Mouse (Mus musculus): ENCODE results near the gene Mogat1.
"Not testable (repeated sequence)": the region's sequence is repeated elsewhere in the genome, so short reads cannot be mapped to it uniquely, and the experiment has no call there.

Gene Mogat1

DNA sequence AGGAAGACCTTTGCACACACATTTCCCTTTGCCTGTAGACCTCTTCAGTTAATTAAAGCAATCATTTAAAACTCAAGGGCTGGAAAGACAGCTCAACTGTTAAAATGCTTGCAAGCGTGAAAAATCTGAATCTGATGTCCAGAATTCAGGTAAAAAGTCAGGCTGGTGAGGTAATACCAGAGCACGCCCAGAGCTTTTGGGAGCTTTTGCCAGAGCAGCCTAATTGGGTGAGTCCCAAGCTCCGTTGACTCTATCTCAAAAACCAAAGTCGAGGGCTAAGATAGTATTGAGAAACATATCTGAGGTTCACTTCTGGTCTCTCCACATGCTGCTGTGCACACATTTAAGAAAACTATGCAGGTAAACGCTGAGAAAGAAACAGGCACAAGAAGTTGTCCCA, at the start of gene Mogat1:
Gene Mogat1, plus strand, starts transcription at position 130 of the 400 bp plus-strand sequence.
- no peak for DNase-seq

DNA sequence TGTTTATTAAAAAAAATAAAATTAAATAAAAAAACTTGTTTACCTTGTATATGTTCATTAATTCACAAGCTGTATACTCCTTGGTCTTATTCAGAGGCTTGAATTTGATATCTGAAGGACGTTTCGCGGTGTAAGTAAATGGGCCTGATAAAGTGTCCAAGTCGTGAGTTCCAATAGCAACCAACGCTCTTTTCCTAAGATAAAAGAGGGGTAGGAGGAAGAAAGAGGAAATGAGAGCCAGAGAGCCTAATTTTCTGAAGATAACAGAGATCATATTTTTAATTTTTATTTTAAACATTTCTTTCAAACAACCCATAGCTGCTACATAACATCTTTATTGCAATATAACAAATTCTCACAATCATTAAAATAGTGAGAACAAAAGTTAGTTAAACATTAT, 38.4 kb upstream of the Mogat1 start:
- DNase-seq = no peak

DNA sequence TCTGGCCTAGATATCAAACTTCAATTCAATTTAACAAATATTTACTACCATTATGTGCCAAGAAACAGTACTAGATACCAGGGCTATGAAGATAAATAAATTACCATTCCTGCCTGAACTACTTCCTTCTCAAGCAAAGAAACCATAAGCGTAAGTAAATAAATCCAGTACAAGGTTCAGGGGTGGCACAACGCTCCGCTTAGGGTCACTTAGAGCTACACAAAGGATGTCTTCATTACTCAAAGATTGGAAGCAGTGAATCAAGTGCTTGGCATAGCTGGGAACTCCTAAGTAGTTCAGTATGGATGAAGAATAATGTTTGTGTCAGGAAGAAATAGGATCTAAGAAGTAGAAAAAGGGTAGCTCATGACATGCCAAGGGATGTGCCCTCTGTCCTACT, 27.4 kb upstream of the Mogat1 start:
- DNase-seq = no peak

DNA sequence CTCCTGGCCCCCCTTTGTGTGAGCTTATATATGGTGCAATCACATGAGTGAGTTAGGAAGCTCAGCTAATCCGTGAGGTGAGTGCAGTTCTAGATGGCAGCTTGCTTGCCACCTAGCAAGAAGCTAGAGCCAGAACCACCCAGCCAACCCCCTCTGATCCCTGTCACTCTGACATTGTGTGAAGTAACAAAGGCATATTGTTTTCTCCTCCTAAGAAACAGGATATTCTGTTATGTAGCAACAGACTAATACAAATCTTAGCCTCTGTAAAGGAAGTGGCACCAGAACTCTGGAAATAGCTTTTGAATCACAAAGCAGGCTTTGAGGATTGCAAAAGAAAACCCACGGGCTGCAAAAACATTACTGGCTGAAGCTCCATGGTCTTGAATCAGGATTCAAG, 26.4 kb upstream of the Mogat1 start:
- no peak for DNase-seq

DNA sequence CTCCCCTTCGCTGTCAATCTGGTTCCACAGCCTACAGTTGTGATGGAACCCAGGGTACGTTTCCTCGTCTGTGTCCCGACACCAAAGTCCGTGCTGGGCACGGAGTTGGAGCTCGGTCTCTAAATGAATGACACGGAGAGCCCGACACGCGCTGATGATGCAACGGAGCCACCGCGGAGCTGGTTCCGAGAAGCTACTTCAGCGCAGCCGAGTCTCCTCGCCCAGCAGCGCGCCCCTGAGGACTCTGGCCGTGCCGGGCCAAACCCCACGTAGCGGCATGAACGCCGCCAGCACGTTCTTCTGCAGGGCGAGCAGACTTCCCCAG, 22.4 kb upstream of the Mogat1 start:
- no peak for DNase-seq

DNA sequence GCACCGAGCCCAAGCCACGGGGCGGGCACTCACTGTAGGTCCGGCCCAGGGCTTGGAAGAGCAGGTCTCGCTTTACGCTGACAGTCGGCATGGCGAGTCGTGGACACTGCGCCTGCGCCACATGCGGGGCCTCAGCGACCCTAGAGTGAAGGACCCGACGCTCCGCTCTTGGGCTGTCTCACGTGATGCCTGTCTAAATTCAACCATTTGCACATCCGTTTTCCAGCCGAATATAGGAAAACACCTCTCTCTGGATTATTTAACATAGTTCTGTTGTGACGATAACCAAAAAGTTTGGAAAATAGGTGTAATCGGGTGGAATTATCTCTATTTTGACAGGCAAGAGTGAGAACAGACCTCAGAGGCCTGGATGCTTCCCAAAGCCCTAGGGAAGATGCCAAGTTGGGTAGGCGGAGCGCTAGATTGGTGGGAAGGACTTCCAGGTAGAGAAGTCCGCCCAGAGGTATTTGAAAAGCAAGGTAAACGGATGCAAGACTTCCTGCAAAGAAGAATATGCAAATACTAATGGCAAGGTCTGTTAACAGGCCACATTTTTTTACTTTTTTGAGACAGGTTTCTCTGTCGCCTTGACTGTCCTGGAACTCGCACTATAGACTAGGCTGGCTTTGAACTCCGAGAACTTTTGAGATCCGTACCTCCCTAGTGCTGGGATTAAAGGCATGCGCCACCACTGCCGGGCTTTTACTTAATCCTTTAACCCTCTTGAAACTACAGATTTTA, 21.9 kb upstream of the Mogat1 start, which contains the start of gene Farsb:
Gene Farsb, minus strand, starts transcription at position 146 of the 741 bp plus-strand sequence.
- DNase-seq = peak; percentile 97 to 99

DNA sequence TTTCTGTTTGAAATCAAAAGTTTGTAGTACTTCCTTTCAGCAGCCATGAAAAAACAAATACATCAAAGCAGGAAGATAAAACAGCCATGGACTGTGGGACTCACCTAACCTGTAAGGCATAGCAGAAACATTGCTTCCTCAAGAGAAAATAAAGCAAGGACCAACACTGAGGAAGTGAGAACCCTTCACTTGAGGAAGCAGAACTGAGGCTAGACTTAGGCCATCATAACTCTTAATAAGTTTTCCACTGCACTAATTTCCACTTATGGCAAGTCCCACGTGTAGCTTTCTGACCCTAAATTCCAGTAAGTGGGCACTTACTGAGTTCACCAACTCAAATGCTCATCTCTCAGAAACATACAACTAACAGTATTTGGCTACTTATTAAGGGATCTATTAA, 20.6 kb upstream of the Mogat1 start:
- no peak for DNase-seq

DNA sequence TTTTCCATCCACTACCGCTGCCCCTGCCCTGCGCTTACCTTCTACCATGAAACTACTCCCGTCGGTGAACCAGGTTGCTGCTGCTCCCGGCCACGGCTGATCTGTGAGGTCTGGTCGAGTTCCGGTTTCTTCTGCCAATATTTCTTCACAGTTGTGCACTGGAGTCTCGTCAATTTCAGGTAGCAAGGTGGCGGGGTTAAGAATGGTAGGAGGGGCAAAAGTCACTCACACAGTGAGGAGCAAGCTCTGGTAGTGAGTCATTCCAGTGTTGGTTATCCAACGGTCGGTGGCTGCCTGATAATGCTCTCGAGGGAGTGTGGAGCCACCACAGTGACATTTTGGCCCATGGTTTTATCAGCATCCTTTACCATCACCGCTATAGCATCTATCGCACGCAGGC, 9.8 kb upstream of the Mogat1 start:
- DNase-seq = no peak

DNA sequence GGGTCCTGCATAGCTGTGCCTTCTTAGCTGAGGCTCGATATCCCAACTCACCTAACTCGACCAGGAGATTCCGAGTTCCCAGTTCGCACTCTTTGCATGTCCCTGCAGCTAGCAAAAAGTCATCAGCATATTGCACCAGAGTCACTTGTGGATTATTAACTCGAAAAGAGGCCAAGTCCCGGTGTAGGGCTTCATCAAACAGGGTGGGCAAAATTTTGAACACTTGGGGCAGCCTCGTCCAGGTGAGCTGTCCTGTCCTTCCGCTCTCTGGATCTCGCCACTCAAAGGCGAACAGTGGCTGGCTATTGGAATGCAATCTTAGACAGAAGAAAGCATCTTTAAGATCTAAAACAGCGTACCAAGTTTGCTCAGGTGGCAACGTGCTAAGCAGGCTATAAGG, 8.9 kb upstream of the Mogat1 start:
- not testable (repeated sequence) for DNase-seq

DNA sequence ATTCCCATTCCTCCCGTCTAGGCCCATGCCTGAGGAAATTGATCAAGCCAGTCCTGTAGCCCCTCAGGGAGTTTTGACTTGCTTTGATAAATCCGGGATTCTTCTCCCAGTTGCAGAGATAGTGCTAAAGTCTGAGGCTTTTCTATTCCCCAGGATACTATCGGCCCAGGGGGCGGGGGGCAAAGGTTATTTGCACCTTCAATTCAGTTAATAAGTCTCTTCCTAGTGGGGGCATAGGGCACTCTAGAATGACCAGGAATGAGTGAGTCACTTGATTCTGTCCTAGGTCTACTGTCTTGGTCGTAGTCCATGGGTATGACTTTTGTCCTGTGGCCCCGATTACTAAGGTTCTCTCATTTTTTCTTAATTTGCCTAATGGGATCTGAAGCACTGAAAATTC, 8.3 kb upstream of the Mogat1 start:
- no peak for DNase-seq

DNA sequence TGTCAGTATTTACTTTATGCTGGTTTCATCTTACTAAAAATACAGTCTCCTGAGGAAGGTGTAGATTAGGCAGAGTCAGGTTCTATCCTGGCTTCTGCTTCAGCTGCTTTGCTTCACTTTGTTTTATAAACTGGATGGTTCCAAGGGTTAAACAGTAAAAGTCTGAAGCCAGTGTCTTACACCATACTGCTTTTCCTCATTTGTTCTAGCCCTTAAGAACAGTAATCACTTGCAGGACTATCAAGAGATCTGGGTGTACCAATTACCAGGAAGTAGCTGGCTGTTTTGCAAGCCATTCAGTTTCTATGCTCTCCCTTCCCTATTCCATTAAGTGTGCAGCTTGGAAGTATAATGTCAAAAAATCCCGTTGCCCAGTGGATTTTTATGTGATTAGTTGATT, 3.7 kb upstream of the Mogat1 start:
- DNase-seq = no peak

DNA sequence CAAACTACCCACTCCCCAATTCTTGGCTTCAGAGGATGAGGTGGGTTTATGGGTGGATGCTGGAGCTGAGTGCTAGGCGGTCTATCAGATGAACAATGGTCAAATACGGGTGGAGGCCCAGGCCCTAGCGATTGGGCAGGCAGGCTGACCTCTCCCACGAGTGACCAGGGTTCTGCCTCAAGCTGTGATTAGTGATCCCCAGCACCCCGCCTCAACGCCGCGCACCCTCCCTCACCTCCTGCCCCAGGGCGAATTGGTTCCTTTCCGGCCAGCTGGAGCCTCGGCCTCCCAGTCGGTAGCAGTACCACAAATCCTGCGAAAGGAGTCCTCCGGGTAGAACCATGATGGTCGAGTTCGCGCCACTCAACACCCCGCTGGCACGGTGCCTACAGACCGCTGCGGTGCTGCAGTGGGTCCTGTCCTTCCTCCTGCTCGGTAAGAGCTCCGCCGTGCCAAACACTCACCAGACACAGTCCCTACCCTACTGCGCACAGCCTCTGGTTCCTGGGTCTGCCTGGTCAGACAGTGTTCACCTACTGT, 900 bp downstream of the Mogat1 start, which contains the start of gene BC035947:
Gene BC035947, minus strand, starts transcription at position 538 of the 540 bp plus-strand sequence.
- DNase-seq = peak; percentile 57 to 66

DNA sequence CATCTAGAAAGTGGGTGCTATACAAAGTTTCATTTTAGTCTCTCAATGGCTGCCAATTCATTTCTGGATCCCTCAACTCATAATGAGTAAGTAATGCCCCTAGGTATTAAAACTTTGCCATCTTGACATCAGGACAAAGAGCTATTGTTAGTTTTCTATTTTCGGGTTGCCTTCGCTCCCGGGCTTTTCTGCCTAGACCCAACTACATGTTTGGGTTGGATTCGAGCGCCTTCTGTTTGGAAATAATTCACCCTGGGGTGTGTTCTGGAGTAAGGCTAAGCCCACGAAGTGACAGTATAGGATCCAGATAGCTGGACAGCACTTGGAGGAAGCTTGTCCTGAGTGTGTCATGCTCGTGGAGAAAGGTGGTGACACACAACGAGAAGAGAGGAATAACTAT, 2.0 kb downstream of the Mogat1 start:
- DNase-seq = no peak

DNA sequence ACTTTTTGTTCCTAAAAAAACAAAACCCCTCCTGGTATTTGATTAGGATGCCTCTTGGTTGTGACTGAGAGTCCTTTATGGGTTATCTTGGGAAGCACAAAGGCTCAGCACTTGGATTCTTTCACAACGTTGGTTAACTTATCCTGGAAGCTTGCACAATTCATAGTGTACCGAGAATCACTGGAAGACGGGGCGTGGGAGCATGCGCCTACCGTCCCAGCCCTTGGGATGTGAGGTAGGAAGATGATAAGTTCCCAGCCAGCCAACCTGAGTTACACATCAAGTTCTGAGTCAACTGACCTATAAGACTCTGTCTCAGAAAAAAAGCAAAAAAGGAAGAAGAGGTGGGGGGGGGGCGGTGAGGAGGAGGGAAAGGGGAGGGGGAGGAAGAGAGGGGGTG, 8.1 kb downstream of the Mogat1 start:
- no peak for DNase-seq

DNA sequence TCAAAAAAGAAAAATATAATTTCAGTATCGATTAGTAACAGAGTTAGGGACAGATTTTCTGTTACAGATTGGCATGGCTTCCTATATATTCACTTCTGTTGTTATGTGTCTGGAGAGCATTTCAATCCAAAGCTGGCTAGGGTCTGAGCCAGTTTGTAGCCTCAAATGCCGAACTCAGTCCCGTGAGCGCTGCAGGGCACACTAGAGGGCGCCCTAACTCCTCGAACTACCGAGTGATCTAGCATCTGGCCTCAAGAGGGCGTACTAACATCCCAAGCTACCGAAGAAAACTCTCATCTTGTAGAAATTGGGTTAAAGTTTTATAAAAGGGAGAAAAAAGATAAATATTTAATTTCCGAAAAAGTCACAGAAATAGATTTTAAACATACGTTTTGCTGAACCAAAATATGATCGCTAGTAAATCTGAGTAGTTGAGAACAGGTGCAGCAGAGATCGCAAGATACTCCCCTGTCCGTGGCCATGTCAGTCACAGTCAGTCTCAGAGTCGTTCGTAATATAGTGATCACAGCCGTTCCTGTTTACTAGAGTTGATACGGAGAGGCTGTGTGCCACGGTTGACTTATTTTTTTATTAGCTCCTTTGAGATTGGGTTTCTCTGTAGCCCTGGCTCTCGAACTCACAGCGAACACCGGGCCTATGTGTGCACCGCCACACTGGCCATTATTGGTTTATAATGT, 14.5 kb downstream of the Mogat1 start:
- DNase-seq = peak; percentile 80 to 86

DNA sequence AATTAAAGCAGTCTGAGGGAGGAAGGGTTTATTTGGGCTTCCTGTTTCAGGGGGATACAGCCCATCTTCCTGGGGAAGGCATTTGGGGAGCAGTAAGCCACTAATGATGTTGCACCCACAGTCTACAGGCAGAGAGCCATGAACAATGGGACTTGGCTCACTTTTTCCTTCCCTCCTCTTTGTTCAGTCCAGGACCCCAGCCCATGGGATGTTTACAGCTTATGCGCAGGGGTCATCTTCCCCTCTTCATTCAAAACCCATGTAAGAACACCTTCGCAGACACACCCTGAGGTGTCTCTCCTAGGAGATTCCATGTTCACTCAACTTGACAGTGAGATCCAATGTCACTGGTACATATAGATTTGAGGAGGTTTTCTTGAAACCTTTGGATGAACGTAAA, 17.6 kb downstream of the Mogat1 start:
- no peak for DNase-seq

DNA sequence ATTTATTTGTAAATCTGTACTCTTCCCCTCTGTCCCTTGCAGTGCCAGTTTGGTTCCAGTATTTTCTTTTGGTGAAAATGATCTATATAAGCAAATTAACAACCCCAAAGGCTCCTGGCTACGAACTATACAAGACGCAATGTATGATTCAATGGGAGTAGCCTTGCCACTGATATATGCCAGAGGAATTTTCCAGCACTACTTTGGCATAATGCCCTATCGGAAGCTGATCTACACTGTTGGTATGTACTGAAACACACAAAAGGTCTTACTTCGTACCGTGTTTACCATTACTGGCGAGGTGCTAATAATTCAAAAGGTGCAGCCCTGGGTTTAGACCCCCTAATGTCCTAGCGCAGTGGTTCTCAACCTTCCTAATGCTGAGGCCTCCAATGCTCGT, 18.2 kb downstream of the Mogat1 start:
- no peak for DNase-seq

DNA sequence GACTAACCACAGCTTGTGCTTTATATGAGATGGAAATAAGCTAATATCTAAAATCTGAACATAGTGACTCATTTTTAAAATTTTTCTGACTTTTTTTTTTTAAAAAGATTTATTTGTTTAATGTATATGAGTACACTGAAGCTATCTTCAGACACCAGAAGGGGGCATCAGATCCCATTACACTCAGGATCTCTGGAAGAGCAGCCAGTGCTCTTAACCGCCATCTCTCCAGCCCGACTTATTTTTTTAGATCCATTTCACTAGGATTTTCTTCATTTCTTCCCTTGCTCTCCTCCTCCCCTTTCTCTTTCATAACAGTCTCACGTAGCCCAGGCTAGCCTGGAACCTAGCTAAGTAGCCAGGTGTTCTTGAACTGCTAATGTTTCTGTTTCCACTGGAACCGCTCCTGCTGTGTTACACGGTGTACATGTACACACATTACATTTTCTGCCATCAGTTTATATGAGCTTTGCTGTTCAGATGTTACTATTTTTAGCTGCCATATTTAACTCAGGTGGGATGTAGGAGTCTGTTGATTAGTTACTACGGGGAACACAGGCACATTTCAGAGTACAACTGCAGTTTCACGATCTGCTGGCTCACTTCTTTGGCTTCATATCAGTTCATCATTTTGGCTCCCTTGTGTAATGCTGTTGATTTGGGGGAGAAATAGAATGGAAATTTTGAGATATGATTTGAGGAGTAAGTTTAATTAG, 19.9 kb downstream of the Mogat1 start:
- no peak for DNase-seq

DNA sequence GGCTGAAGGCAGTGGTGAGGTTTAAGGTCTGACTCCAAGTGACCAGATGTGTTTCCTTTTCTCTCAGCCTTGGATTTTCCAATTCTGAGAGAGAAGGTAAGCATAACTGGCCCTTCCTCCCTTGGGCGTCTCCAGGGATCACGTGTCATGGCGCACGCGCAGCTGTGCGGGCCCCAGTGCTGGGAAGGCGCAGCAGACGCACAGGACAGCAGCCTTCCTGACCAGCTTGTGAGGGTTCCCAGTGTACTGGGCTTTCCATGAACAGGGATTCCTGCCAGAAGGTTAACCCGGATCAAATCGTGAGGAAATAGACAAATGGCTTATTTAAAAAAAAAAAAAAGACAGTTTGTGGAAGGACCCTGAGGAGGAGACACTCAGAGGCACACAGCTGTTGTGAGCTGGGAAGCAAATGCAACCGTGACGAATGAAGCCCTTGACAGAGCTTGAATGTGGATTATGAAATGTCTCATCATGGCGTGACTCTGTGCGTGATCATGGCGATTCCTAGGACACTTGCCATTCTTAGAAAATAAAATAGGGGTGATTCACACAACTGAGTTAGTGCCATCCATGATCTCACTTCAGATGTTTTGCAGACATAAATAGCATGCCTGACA, 21.5 kb downstream of the Mogat1 start:
- DNase-seq = peak; percentile 29 to 35

DNA sequence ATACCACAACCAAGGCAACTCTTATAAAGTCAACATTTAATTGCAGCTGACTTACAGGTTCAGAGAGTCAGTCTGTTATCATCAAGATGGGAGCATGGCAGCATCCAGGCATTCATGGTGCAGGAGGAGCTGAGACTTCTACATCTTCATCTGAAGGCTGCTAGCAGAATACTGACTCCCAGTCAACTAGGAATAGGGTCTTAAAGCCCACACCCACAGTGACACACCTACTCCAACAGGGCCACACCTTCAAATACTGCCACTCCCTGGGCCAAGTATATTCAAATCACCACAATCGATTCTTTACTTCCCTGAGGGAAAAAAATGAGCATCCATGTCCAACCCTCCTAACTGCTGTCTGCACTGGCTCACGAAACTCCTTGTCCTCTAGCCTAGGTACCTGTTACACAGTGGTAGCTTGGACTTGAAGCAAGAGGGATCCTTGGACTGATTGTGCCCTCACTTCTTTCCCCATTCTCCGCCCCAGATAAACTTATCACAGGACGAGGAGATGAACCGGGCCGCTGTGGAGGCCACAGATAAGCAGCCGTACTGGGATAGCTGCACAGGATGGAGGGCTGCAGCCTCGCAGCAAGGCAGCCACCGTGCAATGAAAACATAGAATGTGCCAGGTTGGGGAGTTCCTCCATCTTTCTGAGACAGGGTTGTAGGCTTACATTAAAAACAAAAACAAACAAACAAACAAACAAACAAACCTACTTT, 23.8 kb downstream of the Mogat1 start:
- DNase-seq = no peak

DNA sequence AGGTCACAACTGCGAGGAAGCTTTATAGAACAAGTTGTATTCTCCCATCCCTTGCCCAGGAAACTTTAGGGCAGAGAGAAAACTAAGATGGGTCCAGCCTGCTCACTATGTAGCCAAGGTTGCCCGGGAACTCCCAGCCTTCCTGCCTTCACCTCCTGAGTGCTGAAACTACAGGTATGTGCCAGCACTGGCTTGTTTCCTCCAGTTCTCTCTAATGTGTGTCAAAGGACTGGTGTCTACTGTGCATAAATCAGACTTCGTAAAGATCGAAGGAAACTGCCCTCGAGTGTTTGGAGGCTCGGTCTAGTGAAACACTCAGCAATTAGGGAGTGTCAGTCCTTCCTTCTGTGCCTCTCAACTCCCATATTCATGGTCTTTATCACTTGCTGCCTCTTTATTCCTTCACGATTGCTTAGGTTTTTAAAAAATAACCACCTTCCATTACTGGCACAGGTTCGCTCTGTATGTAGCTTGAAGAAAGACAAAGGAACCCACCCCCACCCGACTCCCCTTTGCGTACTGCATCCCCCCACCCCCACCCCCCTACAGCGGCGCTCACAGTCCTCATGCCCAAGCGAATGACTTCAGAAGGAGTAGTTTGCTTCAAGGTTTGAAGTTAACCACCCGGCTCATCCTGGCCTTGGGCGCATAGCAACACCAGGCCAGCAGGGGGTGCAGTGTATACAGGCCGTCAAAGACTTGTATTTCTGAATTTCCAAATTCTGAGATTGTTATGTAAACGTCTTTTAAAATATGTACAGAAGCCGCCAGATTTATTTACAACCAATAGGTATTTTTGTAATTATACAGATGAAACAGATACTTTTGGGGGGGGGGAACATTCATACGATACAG, 25.7 kb downstream of the Mogat1 start:
- peak; percentile 90 to 91 for DNase-seq

All from cerebellum, postnatal 10 days (tissue).